Mouse (Mus musculus) neutrophil, adult 65 days (primary cell): ENCODE data around the gene Cdca8. TPM values are rescaled to one million over a fixed set of nuclear protein-coding genes. Genes with fewer than 3 reads are reported as not detected.

Experiments
- total RNA-seq: library from RNA; stranded (reverse); gene quantifications from 2 replicates; pipeline ENCODE4 v1.2.4, GENCODE M21; 2023

Gene Cdca8
- total RNA-seq, result 60.2 and 61.0 TPM in 2 replicates

DNA sequence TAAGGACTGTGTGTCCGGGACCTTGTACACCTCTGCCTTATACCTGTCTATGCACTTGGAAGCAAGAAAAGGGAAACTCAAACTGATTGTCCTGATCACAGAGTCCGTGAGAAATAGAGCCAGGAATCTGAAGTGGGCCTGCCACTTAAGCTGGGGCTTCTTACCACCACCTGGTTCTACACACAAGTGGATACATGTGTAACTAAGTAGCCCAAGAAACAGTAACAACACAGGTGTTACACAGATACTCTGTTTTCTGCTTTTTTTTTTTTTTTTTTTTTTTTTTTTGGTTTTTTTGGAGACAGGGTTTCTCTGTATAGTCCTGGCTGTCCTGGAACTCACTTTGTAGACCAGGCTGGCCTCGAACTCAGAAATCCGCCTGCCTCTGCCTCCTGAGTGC is at the start of gene Cdca8:
TSS of gene Cdca8 (minus strand) at position 101 of the 400 bp plus-strand sequence.

GRCm38 (mm10) chr4:124985671-124986602 is 46.8 kb upstream of the Cdca8 start, which contains the start of gene Rspo1:
Gene Rspo1 (plus strand): TSS chr4:124986430.

GRCm38 (mm10) chr4:124936613-124937471 is 2.3 kb downstream of the Cdca8 start, which contains the start of gene 9930104L06Rik:
Gene 9930104L06Rik (plus strand): TSS chr4:124937048.

GRCm38 (mm10) chr4:124880599-124880998 is 58.5 kb downstream of the Cdca8 start, which contains the start of gene Epha10:
Gene Epha10 (plus strand): TSS chr4:124880899.

Other genes starting within 250 kb of the Cdca8 start
- 7.2 and 12.4 TPM in 2 replicates for gene Utp11, start 245.7 kb downstream of the Cdca8 start, total RNA-seq
- 32.5 and 35.7 TPM in 2 replicates for gene Fhl3, start 238.6 kb downstream of the Cdca8 start, total RNA-seq
- gene Sf3a3, start 224.5 kb downstream of the Cdca8 start, total RNA-seq, result 23.7 and 26.4 TPM in 2 replicates
- gene Inpp5b, start 197.5 kb downstream of the Cdca8 start, total RNA-seq, result 54.6 and 71.0 TPM in 2 replicates
- gene Mtf1, start 137.2 kb downstream of the Cdca8 start, total RNA-seq, result 66.4 and 67.3 TPM in 2 replicates
- 51.9 and 83.1 TPM in 2 replicates for gene Yrdc, start 88.6 kb downstream of the Cdca8 start, total RNA-seq
- 10.8 and 13.5 TPM in 2 replicates for gene 1110065P20Rik, start 88.1 kb downstream of the Cdca8 start, total RNA-seq
- not detected in 2 replicates for gene Maneal, start 77.1 kb downstream of the Cdca8 start, total RNA-seq
- 0.09 TPM in 1 of 2 replicates, not detected in the other for gene Epha10, start 58.4 kb downstream of the Cdca8 start, total RNA-seq
- 6.3 and 6.6 TPM in 2 replicates for gene 9930104L06Rik, start 2.3 kb downstream of the Cdca8 start, total RNA-seq
- 2.0 and 3.6 TPM in 2 replicates for gene Rspo1, start 47.1 kb upstream of the Cdca8 start, total RNA-seq
- 67.1 and 106 TPM in 2 replicates for gene Gnl2, start 77.3 kb upstream of the Cdca8 start, total RNA-seq
- gene Dnali1, start 126.4 kb upstream of the Cdca8 start, total RNA-seq, result not detected in 2 replicates
- 43.8 and 46.7 TPM in 2 replicates for gene Snip1, start 127.4 kb upstream of the Cdca8 start, total RNA-seq
- gene Meaf6, start 145.8 kb upstream of the Cdca8 start, total RNA-seq, result 21.9 and 22.8 TPM in 2 replicates
- 193 and 260 TPM in 2 replicates for gene Zc3h12a, start 188.5 kb upstream of the Cdca8 start, total RNA-seq